Mouse (Mus musculus) left cerebral cortex, postnatal 36 days (tissue): ENCODE data around the gene Tead4. TPM values are rescaled to one million over a fixed set of nuclear protein-coding genes. Genes with fewer than 3 reads are reported as not detected.

Experiments used
- DNase-seq, 2 experiments: peaks; one replicate each; pipeline ENCODE4 v3.0.0; 2021 to 2022; ENCODE audit warnings: low spot score in 2 of 2, mixed read lengths in 1 of 2
- intact Hi-C: fragments of 180-260 bp; cut with DNase I; formaldehyde crosslinking; loops from one replicate; pipeline ENCODE4 v1.15.1; 2025
- total RNA-seq, 2 experiments: library from RNA; stranded (reverse); gene quantifications; 2 replicates each; pipeline ENCODE4 v1.2.3; 2021

Gene Tead4
- total RNA-seq, 2 experiments from 2014 or later, result 0.39 to 1.2 TPM

DNA sequence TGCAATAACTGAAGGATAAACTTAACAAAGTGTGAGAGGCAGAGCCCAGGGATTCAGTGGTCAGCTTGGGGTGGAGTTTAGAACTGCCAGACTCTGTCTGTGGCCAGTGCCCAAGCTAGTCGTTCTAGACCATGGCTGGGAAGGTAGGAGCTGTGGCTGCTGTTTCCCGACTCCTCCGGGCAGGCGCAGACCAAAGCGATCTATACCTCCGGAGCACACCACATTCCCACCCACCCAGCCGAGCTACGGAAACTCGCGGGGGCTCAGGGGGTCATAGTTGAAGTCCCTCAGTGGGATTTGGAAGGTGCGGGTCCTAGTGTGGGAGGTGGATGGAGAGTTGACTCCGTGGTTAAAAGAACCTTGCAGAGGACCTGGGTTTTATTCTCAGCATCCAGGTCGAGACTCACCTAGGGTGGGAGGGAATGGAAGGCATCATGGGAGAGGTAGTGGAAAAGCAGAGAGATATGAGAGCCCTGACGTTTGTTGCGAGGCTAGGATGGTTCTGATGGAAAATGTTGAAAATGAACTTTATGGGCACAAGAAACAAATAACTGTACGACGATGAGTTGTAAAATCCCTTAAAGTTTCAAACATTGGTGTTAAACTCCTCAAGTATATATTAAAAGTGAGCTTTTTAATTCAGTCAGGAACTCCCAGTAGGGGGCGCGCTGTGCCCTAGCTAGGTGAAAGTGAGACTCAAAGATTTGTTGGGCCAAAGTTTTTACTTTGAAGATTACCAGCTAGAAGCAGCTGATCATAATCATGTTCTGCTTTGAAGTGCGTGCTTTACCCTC lies 99.6 kb downstream of the Tead4 start:
- intact Hi-C loops, result no loop called here
- peak; percentile 45 to 49 for DNase-seq

DNA sequence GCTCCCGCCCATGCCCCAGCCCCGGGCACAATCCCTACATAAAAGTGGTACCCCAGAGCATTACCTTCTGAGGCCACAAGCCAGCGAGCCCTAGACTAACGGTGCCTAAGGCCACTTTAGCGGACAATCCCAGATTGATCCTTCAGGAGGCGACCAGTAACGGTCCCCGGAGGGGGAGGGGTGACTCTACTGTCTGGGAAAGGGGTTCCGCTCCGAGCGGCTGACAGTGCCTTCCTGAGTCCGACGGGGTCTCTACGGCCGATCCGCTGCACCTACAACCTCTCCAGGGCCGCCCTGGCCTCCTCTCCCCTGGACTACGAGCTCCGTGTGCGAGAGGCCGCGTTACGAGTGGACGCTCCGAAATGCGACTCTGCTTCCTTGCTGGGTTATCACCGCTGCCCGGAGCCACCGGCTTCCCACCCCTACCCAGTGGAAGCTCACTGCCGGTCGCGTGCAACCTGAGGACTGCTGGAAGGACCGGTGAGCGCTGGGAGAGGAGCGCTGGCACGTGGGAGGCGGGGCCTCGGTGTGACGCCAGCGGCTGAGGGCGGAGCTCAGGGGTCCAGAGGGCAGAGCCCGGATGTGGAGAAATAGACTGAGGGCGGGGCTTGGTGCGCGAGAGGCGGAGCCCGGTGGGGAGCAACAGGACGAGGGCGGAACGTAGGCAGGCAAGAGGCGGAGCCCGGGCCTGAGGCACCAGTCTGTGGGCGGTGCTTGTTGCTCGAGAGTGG lies 100.3 kb downstream of the Tead4 start:
- peak; percentile 98 for DNase-seq
- intact Hi-C loops, result no loop called here

DNA sequence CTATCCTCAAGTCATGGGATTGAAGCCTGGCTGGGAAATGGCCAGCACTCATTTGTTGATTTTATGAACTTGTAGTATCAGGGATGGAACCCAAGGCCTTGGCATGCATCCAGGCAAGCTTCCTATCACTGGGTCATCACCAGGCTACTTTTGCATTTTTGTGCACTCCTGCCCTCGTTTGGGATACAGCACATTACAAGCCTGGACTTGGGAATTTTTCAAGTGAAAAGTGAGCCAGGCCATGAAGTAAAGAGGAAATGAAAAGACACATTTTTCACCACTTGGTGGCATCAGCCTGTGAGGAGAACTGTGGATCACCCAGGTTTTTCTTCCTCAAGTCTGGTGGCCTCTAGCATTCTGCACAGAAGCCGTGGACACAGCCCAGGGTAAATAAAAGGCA lies 117.1 kb downstream of the Tead4 start:
- DNase-seq, result no peak
- intact Hi-C loops, result no loop called here

DNA sequence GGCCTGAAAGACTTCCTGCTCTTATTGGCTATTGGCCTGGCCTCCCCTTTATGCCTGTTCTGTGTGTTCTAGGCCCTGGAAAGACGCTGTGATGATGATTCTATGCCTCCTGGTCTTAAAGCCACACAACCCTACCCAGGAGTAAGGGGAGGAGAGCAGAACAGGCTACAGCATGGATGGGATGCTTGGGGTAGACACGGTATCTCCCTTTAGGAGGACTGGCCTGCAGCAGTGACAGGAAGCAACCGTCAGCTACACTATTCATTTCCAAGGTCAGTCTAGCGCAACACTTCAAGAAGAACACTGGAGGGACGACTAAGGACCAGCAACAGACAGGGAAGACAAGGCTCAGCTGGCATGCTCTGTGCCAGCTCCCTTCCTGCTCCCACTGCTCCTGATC lies 119.4 kb downstream of the Tead4 start:
- DNase-seq, result no peak
- intact Hi-C loops, result no loop called here

DNA sequence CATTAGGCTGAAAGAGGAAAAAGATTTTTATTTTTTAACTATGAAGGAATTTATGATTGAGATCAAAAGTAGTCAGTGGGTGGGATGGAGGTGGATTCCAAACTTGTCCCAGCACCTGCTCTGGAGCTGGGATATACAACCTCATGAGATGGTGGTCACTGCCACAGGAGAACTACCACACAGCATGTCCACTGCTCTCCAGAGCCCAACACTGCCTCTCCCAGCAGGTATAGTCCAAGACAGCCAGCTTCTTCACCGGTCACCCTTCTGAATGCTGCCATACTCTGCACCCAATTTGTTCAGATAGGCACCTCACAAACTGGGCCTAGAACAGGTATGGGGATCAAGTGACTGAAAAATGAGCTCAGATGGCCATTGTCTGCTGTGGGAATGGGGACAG lies 121.0 kb downstream of the Tead4 start:
- intact Hi-C loops, result no loop called here
- DNase-seq, result no peak

DNA sequence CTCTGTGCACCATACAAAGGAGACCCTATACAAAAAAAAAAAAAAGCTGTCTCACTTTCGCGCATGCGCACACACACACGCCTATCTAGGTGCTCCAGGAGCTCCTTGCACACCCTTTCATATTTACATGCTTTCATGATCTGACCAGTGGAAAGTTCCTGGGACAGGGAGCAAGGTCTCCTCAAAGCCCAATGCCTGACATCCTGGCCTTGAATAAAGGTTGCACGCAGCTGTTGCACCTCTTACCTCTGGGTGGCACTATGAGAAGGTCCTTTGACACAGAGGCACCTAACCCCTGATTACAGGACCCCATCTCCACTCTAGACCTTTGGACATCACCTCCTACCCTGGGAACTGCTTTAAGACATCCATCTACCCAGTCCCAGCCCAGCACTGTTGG lies 121.4 kb downstream of the Tead4 start:
- intact Hi-C loops, result no loop called here
- DNase-seq, result no peak

DNA sequence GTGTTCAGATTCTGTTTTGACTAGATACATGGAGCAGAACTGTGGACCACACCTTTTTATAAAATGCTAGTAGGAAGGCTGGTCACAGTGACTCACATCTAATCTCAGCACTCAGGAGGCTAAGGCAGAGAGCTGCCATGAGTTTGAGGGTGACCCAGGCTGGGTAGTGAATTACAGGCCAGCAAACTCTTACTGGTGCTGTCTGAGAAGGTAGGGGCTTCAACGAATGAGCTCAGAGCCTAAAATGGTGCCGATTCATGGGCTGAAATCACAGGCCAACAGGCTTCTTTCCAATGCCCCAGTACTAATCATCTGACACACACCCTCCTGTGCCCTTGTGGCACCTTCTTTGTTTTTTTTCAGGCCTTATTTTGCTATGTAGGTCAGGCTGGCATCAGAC lies 121.9 kb downstream of the Tead4 start:
- intact Hi-C loops, result no loop called here
- no peak for DNase-seq

Other genes starting within 250 kb of the Tead4 start
- gene Tspan9, start 157.2 kb downstream of the Tead4 start, total RNA-seq, result 10 to 100 TPM; 47.5 to 62.9 TPM
- gene Tulp3, start 55.0 kb upstream of the Tead4 start, total RNA-seq, result 10 to 100 TPM; 14.3 to 21.9 TPM
- gene Rhno1, start 62.1 kb upstream of the Tead4 start, total RNA-seq, result 10 to 100 TPM; 17.8 TPM
- gene Foxm1, start 62.1 kb upstream of the Tead4 start, total RNA-seq, result 1 to 10 TPM; 1.2 TPM
- 1 to 10 TPM; 1.1 TPM for gene Tex52, start 74.6 kb upstream of the Tead4 start, total RNA-seq
- 1 to 10 TPM in 1 of 2 experiments, not detected in 1; 1.0 TPM for gene Gm44596, start 74.7 kb upstream of the Tead4 start, total RNA-seq
- gene Nrip2, start 98.5 kb upstream of the Tead4 start, total RNA-seq, result 10 to 100 TPM in 1 of 2 experiments, 1 to 10 TPM in 1; 9.4 to 11.9 TPM
- 10 to 100 TPM; 29.7 to 30.7 TPM for gene Itfg2, start 124.1 kb upstream of the Tead4 start, total RNA-seq
- 100 to 1,000 TPM; 115 to 118 TPM for gene Fkbp4, start 137.9 kb upstream of the Tead4 start, total RNA-seq
- gene Pzp, start 225.9 kb upstream of the Tead4 start, total RNA-seq, result not detected